Mouse (Mus musculus): ENCODE measurements around the gene Cdkl2.

Gene Cdkl2

DNA sequence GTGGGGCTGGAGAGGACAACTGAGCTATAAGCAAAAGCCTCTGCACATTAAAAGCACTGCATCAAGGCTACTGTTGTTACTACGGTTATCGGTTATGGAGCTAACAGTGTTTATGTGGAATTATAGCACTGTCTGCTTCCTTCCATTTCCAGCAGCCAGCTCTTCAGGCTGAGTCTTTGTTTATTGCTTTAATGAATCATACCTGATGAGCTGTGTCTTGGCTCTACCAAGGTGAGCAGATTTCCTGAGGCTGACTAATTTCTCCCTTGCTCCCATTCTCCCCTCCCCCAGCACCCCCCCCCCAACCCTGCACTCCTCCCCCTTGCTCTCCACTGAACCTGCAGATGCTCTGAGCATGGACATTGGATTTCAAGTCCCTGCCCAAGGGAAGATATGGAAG lies 55.9 kb downstream of the Cdkl2 start:
- TF ChIP-seq POU5F1 (IDR thresholded peaks at IDR 0.05; ENCODE audit: borderline replicate concordance, low read length): no peak
- Histone ChIP-seq H3K27me3 (ENCODE audit: insufficient read depth, low read length) (no peaks in the 10 kb centered on the region), H3K4me1 (replicated peaks; ENCODE audit: low read depth, low read length) (peaks cover 26% of the 10 kb centered on the region), H3K9me3 (ENCODE audit: low read length) (peaks cover 25% of the 10 kb centered on the region), H3K36me3 (ENCODE audit: insufficient read depth, low read length) (no peaks in the 10 kb centered on the region), H3K4me3 (replicated peaks; ENCODE audit: low read length) (no peak overlapping the region)

DNA sequence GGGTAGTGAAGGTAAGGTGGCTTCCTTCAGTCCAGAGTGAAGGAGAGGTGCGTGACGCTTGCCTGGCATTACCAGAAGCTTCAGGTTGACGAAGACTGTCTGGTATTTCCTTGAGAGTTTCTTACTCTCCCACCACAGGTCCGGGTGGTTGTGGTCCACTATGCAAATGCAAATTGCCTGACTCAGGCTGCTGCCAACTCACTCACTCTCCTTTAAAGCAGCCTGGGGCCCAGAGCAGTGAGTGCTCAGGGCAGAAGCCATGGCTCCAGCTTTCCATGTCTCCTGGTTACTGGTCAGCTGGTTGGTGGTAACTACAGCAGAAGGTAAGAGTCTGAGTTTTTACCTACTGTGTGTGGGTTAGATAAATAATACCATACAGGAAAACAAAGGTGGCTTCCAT lies 56.4 kb downstream of the Cdkl2 start, which contains the start of gene Odaph:
Odaph (plus strand) TSS at position 240 of the 400 bp plus-strand sequence.
- TF ChIP-seq CTCF (conservative IDR thresholded peaks at IDR 0.05; ENCODE audit: low read length): no peak
- Histone ChIP-seq H3K4me3 (replicated peaks; ENCODE audit: low read length) (no peak within 1 kb of the TSS), H3K27me3 (ENCODE audit: insufficient read depth, low read length) (no peaks in the 10 kb centered on the region), H3K9me3 (ENCODE audit: low read length) (peaks cover 25% of the 10 kb centered on the region), H3K36me3 (ENCODE audit: insufficient read depth, low read length) (no peaks in the 10 kb centered on the region), H3K4me1 (replicated peaks; ENCODE audit: low read depth, low read length) (peaks cover 25% of the 10 kb centered on the region)

DNA sequence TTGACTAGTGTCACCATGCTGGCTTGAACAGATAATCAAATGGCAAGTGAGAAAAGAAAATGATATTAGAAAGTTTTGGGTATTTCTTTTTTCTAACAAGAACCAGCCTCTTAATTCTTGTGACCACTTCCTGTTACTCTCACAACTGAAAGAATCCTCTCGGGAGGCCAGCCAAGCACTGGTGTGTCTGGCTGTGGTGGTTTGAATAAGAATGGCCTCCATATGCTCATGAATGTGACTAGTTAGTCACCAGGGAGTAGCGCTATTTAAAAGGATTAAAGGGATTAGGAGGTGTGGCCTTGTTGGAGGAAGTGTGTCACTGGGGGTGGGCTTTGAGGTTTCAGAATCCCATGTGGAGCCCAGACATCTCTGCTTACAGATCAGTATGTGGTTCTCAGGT lies 58.0 kb downstream of the Cdkl2 start:
- no peaks in the 10 kb centered on the region for H3K36me3 ChIP-seq (ENCODE audit: insufficient read depth, low read length)
- peaks cover 12% of the 10 kb centered on the region for H3K4me1 ChIP-seq (replicated peaks; ENCODE audit: low read depth, low read length)
- no peaks in the 10 kb centered on the region for H3K27me3 ChIP-seq (ENCODE audit: insufficient read depth, low read length)
- H3K9me3 ChIP-seq (ENCODE audit: low read length): peaks cover 35% of the 10 kb centered on the region
- no peak overlapping the region for H3K4me3 ChIP-seq (replicated peaks; ENCODE audit: low read length)
- TF ChIP-seq CTCF (conservative IDR thresholded peaks at IDR 0.05; ENCODE audit: low read length) (no peak), POU5F1 (IDR thresholded peaks at IDR 0.05; ENCODE audit: borderline replicate concordance, low read length) (no peak), NANOG (IDR thresholded peaks at IDR 0.05; ENCODE audit: borderline replicate concordance, low read length) (no peak)

GRCm38 (mm10) chr5:91983490-91983889 lies 60.2 kb downstream of the Cdkl2 start:
- no peaks in the 10 kb centered on the region for H3K27me3 ChIP-seq (ENCODE audit: insufficient read depth, low read length)
- TF ChIP-seq CTCF (conservative IDR thresholded peaks at IDR 0.05; ENCODE audit: low read length) (no peak), POU5F1 (IDR thresholded peaks at IDR 0.05; ENCODE audit: borderline replicate concordance, low read length) (no peak), NANOG (IDR thresholded peaks at IDR 0.05; ENCODE audit: borderline replicate concordance, low read length) (no peak)

GRCm38 (mm10) chr5:91981176-91981840 lies 62.4 kb downstream of the Cdkl2 start:
- TF ChIP-seq CTCF (conservative IDR thresholded peaks at IDR 0.05; ENCODE audit: low read length) (no peak), NANOG (IDR thresholded peaks at IDR 0.05; ENCODE audit: borderline replicate concordance, low read length) (no peak), POU5F1 (IDR thresholded peaks at IDR 0.05; ENCODE audit: borderline replicate concordance, low read length) (no peak)
- peaks cover 25% of the 10 kb centered on the region for H3K9me3 ChIP-seq (ENCODE audit: low read length)
- H3K4me3 ChIP-seq (replicated peaks; ENCODE audit: low read length): no peak overlapping the region
- peaks cover 5% of the 10 kb centered on the region for H3K4me1 ChIP-seq (replicated peaks; ENCODE audit: low read depth, low read length)
- no peaks in the 10 kb centered on the region for H3K27me3 ChIP-seq (ENCODE audit: insufficient read depth, low read length)
- no peaks in the 10 kb centered on the region for H3K36me3 ChIP-seq (ENCODE audit: insufficient read depth, low read length)

More at GRCm38 (mm10) chr5:91983490-91983889, 60.2 kb downstream of the Cdkl2 start:
- Histone ChIP-seq H3K4me1 (replicated peaks; ENCODE audit: low read depth, low read length) (peaks cover 8% of the 10 kb centered on the region), H3K4me3 (replicated peaks; ENCODE audit: low read length) (no peak overlapping the region), H3K9me3 (ENCODE audit: low read length) (peaks cover 35% of the 10 kb centered on the region), H3K36me3 (ENCODE audit: insufficient read depth, low read length) (no peaks in the 10 kb centered on the region)

DNA sequence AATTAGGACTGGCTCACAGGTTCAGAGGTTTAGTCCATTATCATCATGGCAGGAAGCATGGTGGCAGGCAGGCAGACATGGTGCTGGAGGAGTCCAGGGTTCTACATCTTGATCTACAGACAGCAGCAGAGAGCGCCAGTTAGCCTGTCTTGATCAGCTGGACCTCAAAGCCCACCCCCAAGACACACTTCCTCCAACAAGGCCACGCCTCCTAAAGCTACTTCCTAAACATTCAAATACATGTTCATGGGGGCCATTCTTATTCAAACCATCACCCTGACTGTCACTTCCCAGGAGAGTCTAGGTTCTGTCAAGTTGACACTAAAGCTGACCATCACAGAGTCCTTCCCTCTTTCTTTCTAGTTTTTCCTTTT lies 66.3 kb downstream of the Cdkl2 start:
- no peaks in the 10 kb centered on the region for H3K36me3 ChIP-seq (ENCODE audit: insufficient read depth, low read length)
- H3K4me3 ChIP-seq (replicated peaks; ENCODE audit: low read length): no peak overlapping the region
- TF ChIP-seq CTCF (conservative IDR thresholded peaks at IDR 0.05; ENCODE audit: low read length): no peak
- TF ChIP-seq NANOG (IDR thresholded peaks at IDR 0.05; ENCODE audit: borderline replicate concordance, low read length): no peak
- peaks cover 6% of the 10 kb centered on the region for H3K4me1 ChIP-seq (replicated peaks; ENCODE audit: low read depth, low read length)
- H3K27me3 ChIP-seq (ENCODE audit: insufficient read depth, low read length): no peaks in the 10 kb centered on the region
- peaks cover 10% of the 10 kb centered on the region; the same call in 1 of the 2 replicates for H3K9me3 ChIP-seq (ENCODE audit: low read length)

GRCm38 (mm10) chr5:91976566-91977396 lies 66.9 kb downstream of the Cdkl2 start:
- TF ChIP-seq NANOG (IDR thresholded peaks at IDR 0.05; ENCODE audit: borderline replicate concordance, low read length) (no peak), POU5F1 (IDR thresholded peaks at IDR 0.05; ENCODE audit: borderline replicate concordance, low read length) (no peak), CTCF (conservative IDR thresholded peaks at IDR 0.05; ENCODE audit: low read length) (no peak)
- H3K9me3 ChIP-seq (ENCODE audit: low read length): peaks cover 10% of the 10 kb centered on the region; the same call in 1 of the 2 replicates
- peaks cover 11% of the 10 kb centered on the region for H3K4me1 ChIP-seq (replicated peaks; ENCODE audit: low read depth, low read length)
- no peaks in the 10 kb centered on the region for H3K27me3 ChIP-seq (ENCODE audit: insufficient read depth, low read length)
- H3K36me3 ChIP-seq (ENCODE audit: insufficient read depth, low read length): no peaks in the 10 kb centered on the region
- H3K4me3 ChIP-seq (replicated peaks; ENCODE audit: low read length): no peak overlapping the region

DNA sequence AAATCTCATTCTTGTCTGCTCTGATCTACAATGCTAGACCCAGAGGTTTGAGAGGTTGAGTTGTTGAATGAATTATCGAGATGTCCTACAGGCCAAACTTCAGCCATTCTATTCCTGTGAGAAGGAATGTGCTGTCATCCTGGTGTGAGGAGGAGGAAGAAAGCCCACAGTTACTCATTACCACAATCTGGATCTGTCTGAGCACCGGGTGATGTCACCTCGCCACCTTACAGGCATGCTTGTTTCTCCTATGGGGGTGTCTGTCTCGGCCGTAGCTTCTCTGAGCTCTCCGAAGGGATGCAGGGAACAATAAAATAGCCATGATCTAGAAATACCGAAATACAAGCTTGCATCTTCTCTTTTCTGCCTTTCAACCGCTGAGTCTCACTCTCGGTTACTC lies 67.9 kb downstream of the Cdkl2 start:
- Histone ChIP-seq H3K9me3 (ENCODE audit: low read length) (0 out of 2 replicates have a peak, but pooled peaks cover under 1% of the 10 kb centered on the region), H3K4me3 (replicated peaks; ENCODE audit: low read length) (no peak overlapping the region), H3K36me3 (ENCODE audit: insufficient read depth, low read length) (no peaks in the 10 kb centered on the region), H3K4me1 (replicated peaks; ENCODE audit: low read depth, low read length) (peaks cover 17% of the 10 kb centered on the region), H3K27me3 (ENCODE audit: insufficient read depth, low read length) (no peaks in the 10 kb centered on the region)
- TF ChIP-seq CTCF (conservative IDR thresholded peaks at IDR 0.05; ENCODE audit: low read length) (no peak), POU5F1 (IDR thresholded peaks at IDR 0.05; ENCODE audit: borderline replicate concordance, low read length) (no peak), NANOG (IDR thresholded peaks at IDR 0.05; ENCODE audit: borderline replicate concordance, low read length) (no peak)

All from E14TG2a.4 (cell line).